Mouse (Mus musculus) heart, embryonic 14.5 days (tissue): ENCODE data around the gene Adgra1. TPM values are rescaled to one million over a fixed set of nuclear protein-coding genes. Genes with fewer than 3 reads are reported as not detected.

Experiments used
- ATAC-seq: fragments of 200-750 bp; cut with Nextera tagmentation; 2 replicates; pipeline ENCODE4 v1.8.0; 2017; ENCODE audit warnings: low read depth, moderate TSS enrichment; ENCODE audit not compliant: insufficient number of reproducible peaks, insufficient read depth, low FRiP score
- H3K27ac ChIP-seq, 2 experiments: fragments of 200-500 bp in 1 of 2; fragments of 300-500 bp in 1 of 2; sonication (generic) in 1 of 2; replicated peaks in 1 of 2; 2 replicates each; pipeline ENCODE4 v1.5.1; 2012 to 2014; ENCODE audit warnings: low read depth in 2 of 2, low read length in 2 of 2, control low read depth in 1 of 2, mild to moderate bottlenecking in 1 of 2, mixed read lengths in 1 of 2; ENCODE audit not compliant: control insufficient read depth in 1 of 2, insufficient read depth in 1 of 2
- H3K27me3 ChIP-seq: fragments of 300-500 bp; sonication (generic); 2 replicates; pipeline ENCODE4 v1.6.1; 2014; ENCODE audit warnings: mild to moderate bottlenecking, low read length, control low read depth; ENCODE audit not compliant: control insufficient read depth, insufficient read depth
- H3K36me3 ChIP-seq: fragments of 300-500 bp; sonication (generic); 2 replicates; pipeline ENCODE4 v1.6.1; 2014; ENCODE audit warnings: mild to moderate bottlenecking, control low read depth, low read length, mixed read lengths; ENCODE audit not compliant: control insufficient read depth, insufficient read depth
- H3K4me1 ChIP-seq, 2 experiments: fragments of 200-500 bp in 1 of 2; fragments of 300-500 bp in 1 of 2; sonication (generic) in 1 of 2; 2 replicates each; pipeline ENCODE4 v1.6.1; 2012 to 2014; ENCODE audit warnings: low read length in 2 of 2, control low read depth in 1 of 2, mixed read lengths in 1 of 2; ENCODE audit not compliant: control insufficient read depth in 2 of 2, insufficient read depth in 2 of 2
- H3K4me2 ChIP-seq: fragments of 300-500 bp; sonication (generic); 2 replicates; pipeline ENCODE4 v1.6.1; 2014; ENCODE audit warnings: mild to moderate bottlenecking, low read length
- H3K4me3 ChIP-seq, 2 experiments: fragments of 200-500 bp in 1 of 2; fragments of 300-500 bp in 1 of 2; sonication (generic) in 1 of 2; 2 replicates each; pipeline ENCODE4 v1.5.1; 2012 to 2014; ENCODE audit warnings: low read length in 2 of 2, mild to moderate bottlenecking in 2 of 2, control low read depth in 1 of 2, low read depth in 1 of 2, moderate library complexity in 1 of 2; ENCODE audit not compliant: control insufficient read depth in 1 of 2, insufficient read depth in 1 of 2
- H3K9ac ChIP-seq: fragments of 300-500 bp; sonication (generic); 2 replicates; pipeline ENCODE4 v1.6.1; 2014; ENCODE audit warnings: mild to moderate bottlenecking, low read length
- H3K9me3 ChIP-seq: fragments of 300-500 bp; sonication (generic); 2 replicates; pipeline ENCODE4 v1.6.1; 2016; ENCODE audit warnings: low read length, control low read depth; ENCODE audit not compliant: control insufficient read depth
- WGBS: fragments of 180-500 bp; shearing (Covaris S2); extraction: QIAGEN DNeasy Blood & Tissue Kit; methylation state at CpG from one replicate; pipeline ENCODE4 v1.1.7; 2014; 5-methylcytosine and 5-hydroxymethylcytosine counted together
- polyA plus RNA-seq: library from polyadenylated mRNA; unstranded; fragments of >200 nt; fragmentation: Nextera tagmentation; extraction: Ambion mirVana; gene quantifications from 2 replicates; pipeline ENCODE4 v1.2.1, GENCODE M21; 2014

Gene Adgra1
- polyA plus RNA-seq, 1 experiment from 2014 or later: 0.19 TPM

- Histone ChIP-seq H3K36me3 (no peaks in the 10 kb centered on the region), H3K4me3 (no peak overlapping the region), H3K27me3 (no peaks in the 10 kb centered on the region), H3K4me2 (no peak overlapping the region), H3K4me1 (no peaks in the 10 kb centered on the region), H3K9ac (no peak overlapping the region), H3K27ac (no peak overlapping the region), H3K9me3 (no peaks in the 10 kb centered on the region)
- 57% methylated on average over 8 of the region's 8 CpGs for WGBS
- no peak for ATAC-seq
Observed at GRCm38 (mm10) chr7:139806175-139806601, 27.8 kb upstream of the Adgra1 start.

DNA sequence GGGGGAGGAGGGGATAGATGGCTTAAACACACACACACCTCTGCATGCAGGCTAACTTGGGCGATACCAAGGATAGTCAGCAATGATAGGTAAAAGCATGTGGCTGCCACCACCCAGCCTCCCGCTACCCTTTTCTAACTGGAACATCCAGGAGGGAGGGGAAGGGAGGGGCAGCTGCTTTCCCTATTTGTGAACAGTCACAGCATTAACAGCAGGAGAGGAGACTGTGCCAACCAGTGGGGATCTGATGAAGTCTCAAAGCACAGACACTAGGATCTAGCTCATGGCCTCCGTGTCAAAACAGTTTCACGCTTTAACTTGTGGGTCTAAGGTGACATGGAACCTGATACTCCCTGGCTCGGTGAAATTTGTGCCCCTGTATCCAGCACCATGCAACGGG lies 23.9 kb upstream of the Adgra1 start:
- Histone ChIP-seq H3K4me1 (no peaks in the 10 kb centered on the region), H3K4me2 (no peak overlapping the region), H3K27me3 (no peaks in the 10 kb centered on the region), H3K9ac (no peak overlapping the region), H3K4me3 (no peak overlapping the region), H3K27ac (no peak overlapping the region), H3K9me3 (0 out of 2 replicates have a peak, but pooled peaks cover under 1% of the 10 kb centered on the region), H3K36me3 (no peaks in the 10 kb centered on the region)
- WGBS: 73% methylated on average over 6 of the region's 6 CpGs
- ATAC-seq: no peak

- WGBS: 77% methylated on average over 7 of the region's 7 CpGs
- Histone ChIP-seq H3K4me2 (no peak overlapping the region), H3K4me3 (no peak overlapping the region), H3K9me3 (0 out of 2 replicates have a peak, but pooled peaks cover 2% of the 10 kb centered on the region), H3K27me3 (no peaks in the 10 kb centered on the region), H3K27ac (no peak overlapping the region), H3K36me3 (no peaks in the 10 kb centered on the region), H3K4me1 (no peaks in the 10 kb centered on the region), H3K9ac (no peak overlapping the region)
- ATAC-seq: no peak
Observed at GRCm38 (mm10) chr7:139811706-139812105, 22.3 kb upstream of the Adgra1 start.

- H3K27ac ChIP-seq: no peak overlapping the region
- H3K36me3 ChIP-seq: no peaks in the 10 kb centered on the region
- 0 out of 2 replicates have a peak, but pooled peaks cover 2% of the 10 kb centered on the region for H3K9me3 ChIP-seq
- ATAC-seq: no peak
- H3K4me2 ChIP-seq: no peak overlapping the region
- no peaks in the 10 kb centered on the region for H3K4me1 ChIP-seq
- WGBS: 78% methylated on average over 6 of the region's 6 CpGs
- H3K27me3 ChIP-seq: no peaks in the 10 kb centered on the region
- no peak overlapping the region for H3K4me3 ChIP-seq
- H3K9ac ChIP-seq: no peak overlapping the region
Observed at GRCm38 (mm10) chr7:139813577-139814207, 20.3 kb upstream of the Adgra1 start.

DNA sequence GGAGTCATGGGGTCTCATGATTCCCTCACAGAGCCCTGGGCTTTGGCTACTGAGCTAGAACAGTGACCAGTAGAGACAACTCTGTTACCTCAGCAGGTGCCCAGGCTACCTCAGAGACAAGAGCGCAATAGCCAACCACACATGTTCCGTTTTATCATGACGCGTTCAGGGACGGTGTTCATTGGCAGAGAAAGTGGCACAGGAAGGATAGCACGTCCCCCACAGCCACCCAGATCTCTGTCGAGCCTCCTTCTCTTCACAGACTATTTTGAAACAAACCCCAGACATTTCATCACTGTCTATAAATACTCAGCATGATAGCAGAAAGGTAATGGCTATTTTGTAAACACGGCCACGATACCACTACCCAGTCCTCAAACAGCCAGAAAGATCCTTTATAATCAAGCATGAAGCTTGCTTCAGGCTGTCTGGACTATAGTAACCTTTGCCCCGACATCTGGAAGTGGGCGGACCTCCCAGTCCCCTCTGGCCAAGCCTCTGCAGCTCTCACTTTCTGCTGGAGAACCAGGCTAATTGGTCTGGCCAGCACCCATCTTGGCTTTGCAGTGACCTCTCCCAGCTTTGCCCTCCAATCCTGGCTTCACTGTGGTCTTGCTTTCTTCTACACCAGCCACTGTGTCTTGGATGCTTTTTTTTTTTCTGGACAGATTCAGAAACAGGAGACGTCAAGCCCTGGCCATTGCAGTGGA lies 11.5 kb upstream of the Adgra1 start:
- no peaks in the 10 kb centered on the region for H3K9me3 ChIP-seq
- no peak overlapping the region for H3K27ac ChIP-seq
- ATAC-seq: no peak
- no peaks in the 10 kb centered on the region; the same call in 1 of the 2 replicates for H3K27me3 ChIP-seq
- H3K9ac ChIP-seq: no peak overlapping the region
- no peaks in the 10 kb centered on the region for H3K36me3 ChIP-seq
- no peak overlapping the region for H3K4me3 ChIP-seq
- no peak overlapping the region for H3K4me2 ChIP-seq
- 58% methylated on average over 12 of the region's 12 CpGs for WGBS
- H3K4me1 ChIP-seq: no peaks in the 10 kb centered on the region; a peak in 1 of 4 replicates

DNA sequence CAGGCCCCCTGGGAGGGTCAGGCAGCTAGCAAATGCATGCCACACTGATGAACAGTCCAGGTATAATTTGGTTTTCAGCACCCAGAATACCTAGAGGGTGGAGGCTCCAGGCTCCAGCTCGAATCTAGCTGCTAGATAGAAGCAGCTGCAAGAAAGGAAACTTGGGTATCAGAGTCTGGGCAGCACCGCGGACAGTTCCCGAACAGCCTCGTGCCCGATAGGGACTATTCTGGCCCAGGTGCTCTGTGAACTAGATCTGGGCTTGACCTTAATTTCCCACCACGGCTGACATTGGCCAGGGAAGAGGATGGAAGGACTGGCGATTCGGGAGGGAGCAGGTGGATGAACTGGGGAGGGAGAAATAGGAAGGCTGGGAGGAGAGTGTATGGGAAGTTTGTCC lies 6.3 kb upstream of the Adgra1 start:
- WGBS: 8% methylated on average over 9 of the region's 9 CpGs
- no peak overlapping the region for H3K4me2 ChIP-seq
- H3K27me3 ChIP-seq: peaks cover 10% of the 10 kb centered on the region
- no peaks in the 10 kb centered on the region; a peak in 1 of 4 replicates for H3K4me1 ChIP-seq
- H3K36me3 ChIP-seq: no peaks in the 10 kb centered on the region
- no peaks in the 10 kb centered on the region for H3K9me3 ChIP-seq
- no peak for ATAC-seq
- no peak overlapping the region for H3K4me3 ChIP-seq
- H3K9ac ChIP-seq: no peak overlapping the region
- H3K27ac ChIP-seq: no peak overlapping the region

DNA sequence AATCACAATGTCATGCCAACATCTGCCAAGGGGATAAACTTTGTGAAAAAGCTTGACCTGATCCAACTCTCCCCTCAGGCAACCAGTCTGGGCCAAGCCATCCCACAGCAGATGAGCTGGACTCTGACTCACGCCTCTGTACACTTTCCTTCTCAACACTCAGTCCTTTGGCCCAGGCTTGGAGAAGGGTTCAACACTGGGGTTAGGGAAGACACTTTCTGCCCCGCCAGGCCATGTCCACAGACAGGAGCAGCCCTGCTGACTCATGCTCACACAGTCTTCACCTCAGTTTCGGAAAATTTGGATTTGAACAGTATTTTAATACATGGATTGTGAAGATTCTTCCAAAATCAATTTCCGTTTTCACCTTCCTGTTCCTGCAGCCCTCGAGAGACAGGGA lies 442 bp upstream of the Adgra1 start:
- peaks cover 30% of the 10 kb centered on the region for H3K27me3 ChIP-seq
- H3K9ac ChIP-seq: 0 out of 2 replicates have a peak overlapping the region, but pooled peaks have one; percentile 12
- ATAC-seq: no peak
- H3K36me3 ChIP-seq: no peaks in the 10 kb centered on the region
- peak overlapping the region; percentile 58 for H3K4me2 ChIP-seq
- 34% methylated on average over 5 of the region's 5 CpGs for WGBS
- peak overlapping the region in 1 of 2 experiments; percentile 24; a peak in 1 of 4 replicates for H3K4me3 ChIP-seq
- no peaks in the 10 kb centered on the region for H3K9me3 ChIP-seq
- peaks cover 5 to 8% of the 10 kb centered on the region in 2 experiments; a peak in 2 of 4 replicates for H3K4me1 ChIP-seq
- H3K27ac ChIP-seq: no peak overlapping the region
